Mouse (Mus musculus) small intestine, adult 2 months (tissue): ENCODE data around the gene Alcam. TPM values are rescaled to one million over a fixed set of nuclear protein-coding genes. Genes with fewer than 3 reads are reported as not detected.

ENCODE experiments used
- H3K27ac ChIP-seq: fragments of 200-500 bp; 2 replicates; pipeline ENCODE4 v1.5.1; 2012; ENCODE audit warnings: low read depth, low read length, control low read depth, inconsistent platforms; ENCODE audit not compliant: insufficient read depth
- H3K27me3 ChIP-seq: fragments of 200-500 bp; 2 replicates; pipeline ENCODE4 v1.6.1; 2012; ENCODE audit warnings: mild to moderate bottlenecking, moderate library complexity, low read length, inconsistent platforms; ENCODE audit not compliant: control insufficient read depth, insufficient read depth
- H3K36me3 ChIP-seq: fragments of 200-500 bp; 2 replicates; pipeline ENCODE4 v1.6.1; 2012; ENCODE audit warnings: mild to moderate bottlenecking, low read length, control low read depth, inconsistent platforms; ENCODE audit not compliant: control insufficient read depth, insufficient read depth
- H3K4me1 ChIP-seq: fragments of 200-500 bp; 2 replicates; pipeline ENCODE4 v1.6.1; 2012; ENCODE audit warnings: low read length, inconsistent platforms, mixed read lengths; ENCODE audit not compliant: control insufficient read depth, insufficient read depth, insufficient read length
- H3K4me3 ChIP-seq: fragments of 200-500 bp; 2 replicates; pipeline ENCODE4 v1.5.1; 2012; ENCODE audit warnings: low read depth, mild to moderate bottlenecking, control low read depth, inconsistent platforms, low read length, moderate library complexity
- CTCF ChIP-seq: fragments of 200-500 bp; IDR thresholded peaks from 2 replicates; pipeline ENCODE4 v1.5.1; 2012; ENCODE audit warnings: low read depth, mild to moderate bottlenecking, control low read depth, inconsistent platforms, low read length, moderate library complexity, mixed read lengths; ENCODE audit not compliant: insufficient replicate concordance, insufficient read length; ENCODE audit errors: extremely low read depth
- POLR2A ChIP-seq: fragments of 200-500 bp; IDR thresholded peaks from 2 replicates; pipeline ENCODE4 v1.6.1; 2012; ENCODE audit warnings: low read depth, mild to moderate bottlenecking, control low read depth, inconsistent platforms, low read length, moderate library complexity
- WGBS: fragments of 180-500 bp; shearing (Covaris S2); methylation state at CpG from one replicate; pipeline ENCODE4 v1.1.7; 2018; 5-methylcytosine and 5-hydroxymethylcytosine counted together
- polyA plus RNA-seq: library from polyadenylated mRNA; depleted of rRNA; stranded (reverse); fragments of >200 nt; gene quantifications from 2 replicates; pipeline ENCODE4 v1.2.3, GENCODE M21; 2012

Gene Alcam
- polyA plus RNA-seq, 1 experiment = 2.4 TPM

DNA sequence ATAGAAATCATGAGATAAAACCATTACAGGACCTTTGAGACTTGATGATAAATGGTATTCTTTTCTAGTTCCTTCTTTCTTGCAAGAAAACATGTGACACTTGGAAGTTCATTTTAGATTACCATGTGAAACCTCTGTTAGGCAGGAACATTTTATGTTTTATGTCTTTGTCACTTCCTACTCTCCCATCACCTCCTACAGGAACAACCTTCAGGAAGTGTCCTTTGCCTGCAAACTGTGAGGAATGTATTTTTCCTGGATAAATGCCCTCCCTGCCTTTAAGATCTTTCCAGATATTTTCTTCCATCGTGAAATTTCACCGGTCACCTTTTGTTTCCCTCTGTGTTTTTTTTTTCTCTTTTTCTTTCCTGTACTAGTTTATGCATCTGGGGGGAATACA, 17.0 kb upstream of the Alcam start:
- Histone ChIP-seq H3K4me3 (no peak overlapping the region), H3K4me1 (no peaks in the 10 kb centered on the region), H3K27me3 (no peaks in the 10 kb centered on the region), H3K36me3 (no peaks in the 10 kb centered on the region), H3K27ac (no peak overlapping the region)
- TF ChIP-seq CTCF (no peak), POLR2A (no peak)
- WGBS = 89% methylated on average over 2 of the region's 2 CpGs

DNA sequence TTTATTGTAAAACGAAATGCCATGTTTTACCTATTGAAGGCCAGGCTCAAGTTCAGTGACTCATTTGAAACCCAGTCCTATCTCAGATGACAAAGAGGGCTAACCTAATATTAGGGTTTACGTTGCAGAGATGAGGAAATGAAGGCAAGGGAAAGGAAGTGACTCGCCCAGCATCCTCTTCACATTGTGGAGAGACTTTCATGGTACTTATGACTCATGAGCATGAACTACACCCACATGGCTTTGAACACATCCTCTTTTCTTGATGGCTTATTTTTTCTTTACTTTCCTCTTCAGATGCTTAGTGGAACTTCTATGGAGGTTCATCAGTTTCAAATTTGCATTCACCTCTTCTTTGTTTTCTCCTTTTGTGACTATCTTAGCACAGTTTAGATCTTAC, 16.4 kb upstream of the Alcam start:
- H3K36me3 ChIP-seq = no peaks in the 10 kb centered on the region
- no peaks in the 10 kb centered on the region for H3K4me1 ChIP-seq
- no peaks in the 10 kb centered on the region for H3K27me3 ChIP-seq
- 67% methylated on average over 3 of the region's 3 CpGs for WGBS
- TF ChIP-seq CTCF = no peak
- no peak for TF ChIP-seq POLR2A
- H3K4me3 ChIP-seq = no peak overlapping the region
- no peak overlapping the region for H3K27ac ChIP-seq

DNA sequence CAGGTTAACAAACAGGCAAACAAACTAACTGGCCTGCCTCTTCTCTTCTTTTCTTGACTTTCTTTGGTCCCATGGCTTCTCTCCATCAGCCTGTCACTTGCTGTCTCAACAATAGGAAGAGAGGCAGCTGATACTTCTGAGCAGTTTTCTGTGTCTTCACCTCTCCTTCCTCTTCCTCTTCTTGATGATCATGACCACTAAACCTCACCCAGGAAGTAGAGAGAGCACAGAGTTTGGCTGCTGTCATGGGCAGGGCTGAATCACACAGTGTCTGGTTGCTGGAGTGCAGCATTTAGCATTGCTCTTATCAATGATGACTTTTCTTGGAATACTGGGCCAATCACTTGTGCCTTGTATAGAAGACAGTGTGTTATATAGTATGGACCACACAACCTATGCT, 14.6 kb upstream of the Alcam start:
- no peak overlapping the region for H3K4me3 ChIP-seq
- TF ChIP-seq POLR2A = no peak
- no peak for TF ChIP-seq CTCF
- no peaks in the 10 kb centered on the region for H3K36me3 ChIP-seq

DNA sequence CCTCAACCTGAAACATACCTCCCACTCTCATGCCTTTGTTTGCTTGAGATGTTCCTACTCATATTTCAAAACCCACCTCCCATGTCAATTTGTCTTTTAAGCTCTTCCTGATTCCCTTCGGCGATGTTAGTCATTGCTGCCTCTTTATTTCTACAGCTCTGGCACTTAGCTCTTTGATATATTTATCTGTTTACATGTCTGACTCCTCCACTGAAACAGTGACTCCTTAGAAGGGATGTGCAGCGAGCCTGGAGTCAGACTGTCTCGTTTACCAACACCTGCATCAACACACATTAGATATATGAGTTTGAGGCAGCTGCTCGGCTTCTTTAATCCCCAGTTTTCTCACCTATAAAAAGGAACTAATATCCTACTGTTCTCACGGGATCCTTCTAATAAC, 12.9 kb upstream of the Alcam start:
- H3K36me3 ChIP-seq = no peaks in the 10 kb centered on the region
- no peak for TF ChIP-seq POLR2A
- no peak for TF ChIP-seq CTCF
- no peaks in the 10 kb centered on the region for H3K27me3 ChIP-seq
- no peaks in the 10 kb centered on the region for H3K4me1 ChIP-seq
- 68% methylated on average over 6 of the region's 6 CpGs for WGBS
- no peak overlapping the region for H3K4me3 ChIP-seq
- no peak overlapping the region for H3K27ac ChIP-seq

More for the DNA sequence above, 14.6 kb upstream of the Alcam start:
- H3K27me3 ChIP-seq = no peaks in the 10 kb centered on the region
- no peaks in the 10 kb centered on the region for H3K4me1 ChIP-seq
- no peak overlapping the region for H3K27ac ChIP-seq

DNA sequence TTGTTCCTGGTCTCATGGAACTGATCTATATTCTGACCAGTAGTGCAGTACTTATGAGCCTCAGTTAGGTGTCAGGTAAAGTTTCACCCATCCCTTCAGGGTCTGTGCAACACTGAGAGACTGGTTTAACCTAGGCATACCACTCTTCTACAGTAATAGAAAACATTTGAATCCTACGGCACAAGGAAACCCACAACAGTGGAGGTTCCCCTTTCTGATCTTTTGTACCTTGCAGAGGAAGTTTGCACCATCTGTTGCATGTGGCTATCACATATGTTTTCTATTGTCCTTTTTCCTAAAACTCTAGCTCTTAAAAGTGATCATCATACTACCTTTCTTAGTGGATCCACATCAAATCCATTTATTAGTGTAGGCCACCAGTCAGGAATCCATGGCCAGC, 10.7 kb upstream of the Alcam start:
- 90% methylated on average over 1 of the region's 1 CpGs for WGBS
- H3K27me3 ChIP-seq = no peaks in the 10 kb centered on the region
- TF ChIP-seq CTCF (no peak), POLR2A (no peak)

DNA sequence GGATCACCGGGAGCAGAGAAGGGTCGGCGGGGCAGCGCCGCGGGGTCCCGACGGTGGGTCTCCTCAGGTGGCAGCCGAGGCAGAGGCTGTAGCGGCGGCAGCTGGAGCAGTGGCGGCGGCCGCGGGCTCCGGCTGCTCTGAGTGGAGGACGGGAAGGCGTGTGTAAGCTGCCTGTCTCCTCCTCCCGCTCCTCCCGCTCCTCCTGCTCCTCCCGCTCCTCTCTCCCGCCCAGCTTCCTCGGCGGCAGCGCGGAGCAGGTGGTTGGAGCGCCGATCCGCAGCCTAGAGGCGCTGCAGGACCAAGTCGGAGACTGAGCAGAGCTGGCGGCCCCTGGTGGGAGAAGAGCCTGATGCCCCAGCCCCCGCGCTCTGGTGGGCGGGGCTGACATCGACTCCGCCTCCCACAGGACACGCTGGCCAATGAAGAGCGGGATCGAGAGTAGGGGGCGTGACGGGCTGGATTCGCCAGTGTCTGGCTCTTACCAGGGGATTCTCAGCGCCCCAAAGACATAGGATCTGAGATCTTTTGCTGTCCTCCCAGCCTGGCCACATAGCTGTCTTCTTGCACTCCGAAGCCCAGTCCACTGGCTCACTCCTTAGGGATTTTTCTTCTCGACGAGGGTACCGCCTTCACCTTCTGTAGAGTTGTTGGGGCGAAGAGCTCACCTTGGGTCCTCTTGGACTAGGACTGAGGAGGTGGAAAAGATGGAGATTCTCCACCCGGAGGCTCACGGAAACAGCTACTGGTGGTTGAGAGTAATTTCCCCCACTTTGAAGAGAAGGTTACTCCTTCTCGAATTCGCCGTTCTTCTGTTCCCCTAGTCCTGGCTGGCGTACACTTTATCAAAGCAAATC, 785 bp downstream of the Alcam start:
- H3K4me3 ChIP-seq = peak overlapping the region; percentile 75
- 1% methylated on average over 55 of the region's 55 CpGs for WGBS
- H3K36me3 ChIP-seq = no peaks in the 10 kb centered on the region
- TF ChIP-seq CTCF = peak; percentile 74
- TF ChIP-seq POLR2A = peak; percentile 78
- H3K27me3 ChIP-seq = no peaks in the 10 kb centered on the region
- no peak overlapping the region for H3K27ac ChIP-seq
- H3K4me1 ChIP-seq = no peaks in the 10 kb centered on the region; the same call in 1 of the 2 replicates

More for the DNA sequence above, 10.7 kb upstream of the Alcam start:
- H3K4me3 ChIP-seq = no peak overlapping the region
- no peaks in the 10 kb centered on the region for H3K4me1 ChIP-seq
- H3K36me3 ChIP-seq = no peaks in the 10 kb centered on the region
- H3K27ac ChIP-seq = no peak overlapping the region

DNA sequence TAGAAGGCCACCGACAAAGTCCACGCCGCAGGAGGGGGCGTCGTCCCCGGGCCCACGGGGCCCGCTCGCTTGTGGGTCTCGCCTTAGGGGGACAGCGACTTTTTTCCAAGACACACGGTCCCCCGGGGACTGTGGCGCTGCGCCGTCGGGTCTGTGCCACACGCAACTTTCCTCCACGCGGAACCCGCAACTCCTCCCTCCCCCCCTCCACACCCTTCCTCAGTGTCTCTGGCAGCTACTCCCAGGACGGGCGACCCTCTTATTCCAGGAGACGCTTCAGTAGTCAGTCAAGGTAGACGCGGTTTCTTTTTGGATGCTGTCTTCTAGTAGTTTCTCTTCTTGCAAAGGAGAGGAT, 1.4 kb downstream of the Alcam start:
- Histone ChIP-seq H3K4me3 (peak overlapping the region; percentile 75), H3K27me3 (no peaks in the 10 kb centered on the region), H3K27ac (peak overlapping the region; percentile 8; the same call in 1 of the 2 replicates), H3K36me3 (no peaks in the 10 kb centered on the region), H3K4me1 (no peaks in the 10 kb centered on the region; the same call in 1 of the 2 replicates)
- under 1% methylated on average over 26 of the region's 26 CpGs for WGBS
- no peak for TF ChIP-seq CTCF
- TF ChIP-seq POLR2A = no peak
